Mouse (Mus musculus): Measurements from ENCODE around the gene Zfp641.

DNA sequence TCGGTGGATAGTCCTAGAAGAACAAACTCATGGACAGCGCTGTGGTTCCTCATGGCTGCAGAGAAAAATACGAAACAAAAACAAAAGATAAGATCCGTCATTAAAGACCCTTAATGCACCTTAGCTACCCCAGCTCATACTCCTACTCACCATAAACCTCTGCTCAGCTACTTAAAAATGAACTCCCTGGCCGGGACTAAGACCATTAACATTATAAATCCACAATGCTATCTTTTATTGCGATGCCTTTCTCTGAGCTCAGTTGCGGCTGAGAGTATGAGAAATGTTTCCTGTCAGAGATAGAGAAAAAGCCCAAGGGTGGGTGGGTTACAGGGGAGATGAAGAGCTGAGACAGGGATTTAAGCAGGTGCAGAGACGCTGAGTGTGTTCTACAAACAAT lies 44.9 kb upstream of the Zfp641 start, which contains the start of gene Olfr284:
- TF ChIP-seq CTCF (IDR thresholded peaks at IDR 0.05; ENCODE audit: low read depth) (no peak), EP300 (IDR thresholded peaks at IDR 0.05; ENCODE audit: low read depth) (no peak)

Data from liver, postnatal 0 days (tissue).